Mouse (Mus musculus) brain, adult 2 months (tissue): ENCODE measurements at regions not wholly inside any gene's neighbourhood (a gene's known extent, or its start where the extent isn't known, plus 50 kb on each side); places are given as distances from the start of the nearest gene placed in this dataset.

Experiments
- DNase-seq: peaks from one replicate; pipeline ENCODE4 v3.0.0; 2011; ENCODE audit warnings: low read depth, low spot score

DNA sequence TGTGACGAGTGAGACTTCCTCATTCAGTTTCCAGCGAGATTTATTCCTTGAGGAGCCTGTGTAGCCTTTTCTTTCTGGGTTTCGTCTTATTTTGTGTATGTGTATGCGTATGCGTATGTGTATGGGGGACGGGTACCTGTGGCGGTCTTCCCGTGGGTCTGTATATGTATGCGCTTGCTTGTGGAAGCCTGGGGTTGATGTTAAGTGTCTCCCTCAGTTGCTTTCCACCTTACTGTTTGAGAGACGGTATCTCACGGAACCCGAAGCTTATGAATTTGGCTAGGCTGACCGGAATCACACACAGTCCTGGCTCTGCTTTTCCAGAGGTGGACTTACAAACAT, 87.1 kb downstream of the Ankrd50 start:
- DNase-seq = no peak

DNA sequence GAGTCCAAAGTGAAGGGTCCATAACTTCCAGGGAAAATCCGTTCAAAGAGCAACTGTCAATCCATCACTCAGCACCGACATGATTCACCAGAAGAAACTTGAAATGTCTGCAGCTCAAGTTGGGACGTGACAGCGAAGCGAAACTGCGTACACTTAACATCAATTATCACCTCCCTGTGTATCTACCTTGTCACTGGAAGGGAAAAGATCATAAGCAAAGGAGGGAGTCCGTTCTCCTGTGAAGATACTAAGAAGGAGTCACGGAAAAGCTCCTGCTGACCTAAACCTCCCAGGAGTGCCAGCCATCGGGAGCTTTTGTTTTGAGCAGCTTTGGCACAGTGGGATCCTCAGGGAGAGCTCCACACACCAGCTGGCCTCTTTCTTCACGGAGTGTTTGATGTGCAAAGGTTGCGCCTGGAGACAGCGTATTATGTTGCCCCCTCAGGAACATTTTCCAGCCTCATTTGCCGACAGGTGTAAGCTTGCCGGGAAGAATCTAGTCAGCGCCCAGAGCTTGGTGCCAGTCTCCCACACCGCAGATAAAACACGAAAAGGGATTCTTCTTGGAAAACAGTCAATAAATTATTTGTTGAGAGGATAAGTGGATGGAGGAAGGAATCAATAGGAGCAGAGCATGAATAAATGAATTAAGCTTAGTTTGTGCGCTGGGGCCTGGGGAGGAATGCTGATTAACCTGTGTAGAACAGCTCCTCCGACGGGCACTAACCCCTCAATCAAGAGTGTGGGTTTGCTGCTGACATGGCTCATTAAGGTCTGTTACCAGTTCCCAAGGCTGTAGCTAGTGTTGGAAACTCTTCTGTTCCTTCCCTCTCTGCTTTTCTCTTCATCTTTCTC, 87.7 kb downstream of the Ankrd50 start:
- peak; percentile 37 for DNase-seq

DNA sequence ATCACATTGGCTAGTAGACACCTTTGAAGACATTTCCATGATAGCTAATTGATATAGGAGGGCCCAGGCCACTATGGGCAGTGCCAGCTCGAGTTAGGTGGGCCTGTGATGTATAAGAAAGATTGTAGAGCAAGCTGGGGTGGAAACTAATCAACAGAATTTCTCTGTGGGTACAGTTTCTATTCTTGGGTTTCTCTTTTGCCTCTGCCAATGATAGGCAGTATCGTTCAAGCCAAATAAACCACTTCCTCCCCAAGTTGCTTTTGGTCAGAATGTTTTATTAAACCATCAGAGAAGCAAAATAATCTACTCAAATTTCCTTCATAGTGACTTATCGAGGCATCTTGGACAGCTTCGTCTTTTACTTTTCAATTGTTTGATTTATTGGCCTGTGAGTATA, 90.3 kb downstream of the Ankrd50 start:
- DNase-seq = no peak

DNA sequence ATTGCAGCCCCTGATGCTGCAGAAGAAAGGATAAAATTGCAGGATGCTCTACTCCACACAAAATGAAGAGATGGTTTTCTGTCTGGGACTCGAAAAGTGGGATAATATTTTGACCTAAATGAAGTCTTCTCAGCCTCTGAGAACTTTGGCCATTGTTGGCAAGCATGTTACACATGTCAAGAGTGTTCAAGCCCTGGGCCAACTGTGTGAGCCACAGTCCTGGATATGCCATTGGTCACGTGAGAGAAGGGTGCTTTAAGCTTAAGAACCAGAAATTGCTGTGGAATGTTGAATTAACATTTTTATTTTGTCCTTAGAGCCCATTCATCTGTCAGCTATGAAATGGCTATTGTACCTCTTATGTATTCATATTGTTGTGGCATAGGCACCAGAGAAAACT, 95.0 kb downstream of the Ankrd50 start:
- DNase-seq = no peak

DNA sequence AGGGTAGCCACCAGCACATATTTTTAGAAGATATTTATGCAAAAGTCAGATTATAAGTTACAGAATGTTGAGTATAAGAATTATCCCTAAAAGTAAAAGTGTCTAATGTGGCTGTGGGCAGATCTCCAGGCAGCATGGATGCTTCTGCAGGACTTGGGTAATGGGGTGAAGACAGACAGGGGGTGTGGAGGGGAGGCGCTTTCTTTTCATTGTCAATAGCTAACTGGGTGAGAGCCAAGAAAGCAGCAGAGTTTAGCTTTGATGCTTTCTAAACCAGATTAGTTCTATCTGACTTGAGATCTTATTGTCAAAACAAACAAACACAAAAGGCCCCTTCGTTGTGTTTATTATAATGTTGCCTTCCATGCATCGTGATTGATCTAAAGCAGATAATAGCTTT, 95.7 kb downstream of the Ankrd50 start:
- no peak for DNase-seq

DNA sequence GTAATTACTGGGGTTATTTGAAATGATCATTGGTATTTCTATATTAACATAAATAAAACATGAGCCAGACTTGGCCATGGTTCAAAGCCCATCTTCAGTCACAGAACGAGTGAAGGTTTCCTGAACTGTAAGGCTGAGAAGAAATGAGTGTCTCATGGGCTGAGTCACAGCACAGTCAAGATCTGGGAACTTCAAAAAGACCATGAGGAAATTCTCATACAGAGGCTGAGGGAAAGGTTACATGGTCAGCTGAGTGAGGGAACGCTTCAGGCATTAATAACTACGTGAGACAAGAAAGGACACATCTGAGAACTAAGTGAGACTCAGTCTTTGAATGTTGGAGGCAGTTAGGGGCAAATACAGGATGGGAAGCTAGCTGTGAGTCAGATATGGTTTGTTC, 101.9 kb downstream of the Ankrd50 start:
- DNase-seq = no peak

DNA sequence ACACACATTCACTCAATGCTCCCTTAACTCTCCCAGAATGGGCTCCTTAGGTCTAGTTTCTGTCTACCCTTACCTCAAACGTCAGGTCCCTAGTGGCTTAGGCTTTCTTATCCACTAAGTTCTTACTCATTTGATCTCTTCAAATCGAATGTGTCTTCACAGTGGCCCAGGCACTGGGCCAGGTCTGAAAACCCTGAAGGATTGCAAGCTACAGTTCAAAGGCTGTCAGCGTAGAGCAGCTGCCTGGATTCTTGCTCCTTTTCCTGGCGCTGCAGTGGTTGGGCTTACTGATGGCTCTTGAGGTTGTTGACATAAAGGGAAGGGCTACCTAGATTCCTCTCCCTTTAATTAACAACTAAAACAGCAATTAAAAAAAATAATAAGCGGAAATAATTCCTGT, 103.0 kb downstream of the Ankrd50 start:
- no peak for DNase-seq

DNA sequence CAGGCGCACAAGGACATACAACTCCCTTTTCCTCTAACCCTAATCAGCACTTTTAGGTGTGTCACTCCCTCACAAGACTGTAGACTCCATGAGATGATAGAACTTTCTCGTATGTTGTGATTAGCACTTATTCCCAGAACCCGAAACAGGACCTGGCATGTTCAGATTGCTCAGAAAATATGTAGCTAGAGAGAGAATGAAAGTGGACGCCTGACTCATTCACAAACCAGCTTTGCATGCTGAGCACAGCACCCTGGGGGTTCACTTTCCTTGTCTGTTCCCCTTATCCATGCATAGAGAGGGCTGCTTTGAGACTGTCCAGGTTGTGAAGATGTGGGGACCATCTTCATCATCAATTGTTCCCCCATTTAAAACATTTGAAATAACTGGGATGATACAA, 111.0 kb downstream of the Ankrd50 start:
- DNase-seq = no peak

DNA sequence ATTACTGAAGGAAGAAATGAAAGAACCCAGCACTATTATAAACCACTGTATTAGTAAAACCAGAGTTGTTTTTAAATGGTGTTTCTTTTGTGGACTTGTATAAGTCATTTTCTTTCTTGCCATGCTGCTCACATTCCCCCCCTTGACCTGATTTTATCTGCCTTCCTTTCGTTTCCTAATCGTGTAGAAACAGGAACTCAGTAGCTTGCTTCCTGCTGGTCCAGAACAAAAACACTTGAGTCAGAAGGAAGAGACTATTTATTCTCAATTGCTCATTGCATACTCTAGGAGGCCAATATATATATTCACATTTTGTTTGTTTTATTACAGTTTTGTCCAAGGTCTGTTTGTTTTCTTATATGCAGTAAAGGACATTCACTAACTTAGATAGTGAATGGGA, 112.9 kb downstream of the Ankrd50 start:
- DNase-seq = peak; percentile 19

DNA sequence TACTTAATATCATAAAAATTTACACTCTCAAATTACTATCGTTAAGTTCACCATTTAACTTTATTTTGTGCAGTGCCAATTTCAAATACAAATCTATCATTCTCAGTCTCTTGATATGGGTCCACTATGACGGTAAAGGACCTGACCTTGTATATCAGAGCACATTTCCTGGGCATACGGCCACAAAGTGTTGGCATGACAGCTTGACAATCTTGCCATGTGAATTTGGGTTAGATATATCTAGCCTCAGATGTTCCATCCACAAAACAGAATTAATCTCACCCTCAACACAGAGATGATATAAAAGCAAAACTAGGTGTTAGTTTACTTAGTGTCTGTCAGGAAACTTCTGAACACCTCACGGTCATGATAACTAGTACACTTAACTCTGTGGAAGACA, 120.8 kb downstream of the Ankrd50 start:
- DNase-seq = no peak

DNA sequence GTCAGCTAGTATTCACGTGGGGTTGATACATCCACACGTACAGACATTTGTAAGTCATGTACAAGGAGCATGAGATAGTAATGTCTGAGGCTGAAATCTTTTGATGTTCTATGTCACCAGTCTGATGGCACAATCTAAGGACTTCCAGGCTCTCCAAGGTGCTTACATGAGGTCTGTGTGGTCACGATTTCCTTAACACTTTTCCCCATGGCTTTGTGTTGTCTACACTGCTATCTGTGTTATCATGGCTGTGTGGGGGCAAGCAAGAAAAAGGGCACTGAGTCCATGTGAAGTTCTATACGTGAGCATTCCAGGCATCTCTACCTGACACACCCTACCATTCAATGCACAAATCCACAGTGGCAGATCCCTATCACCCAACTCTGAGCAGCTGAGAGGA, 123.2 kb downstream of the Ankrd50 start:
- no peak for DNase-seq

DNA sequence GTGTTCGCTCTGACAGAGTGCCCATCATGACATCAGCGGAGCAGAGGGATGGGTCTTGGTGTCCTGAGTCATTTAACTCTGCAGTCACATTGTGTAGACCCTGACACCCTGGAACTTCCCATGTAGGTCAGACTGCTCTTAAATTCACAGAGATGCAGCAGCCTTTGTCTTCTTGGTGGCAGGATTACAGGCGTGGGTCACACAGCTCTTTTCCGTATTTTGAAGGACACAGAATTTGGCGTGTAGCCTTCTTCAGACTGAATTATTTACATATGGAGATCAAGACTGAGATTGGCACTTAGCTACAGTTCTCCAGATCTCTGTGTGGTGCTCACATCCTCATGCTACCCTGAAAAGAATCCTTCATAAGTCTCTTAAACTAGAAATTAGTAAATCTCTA, 123.7 kb downstream of the Ankrd50 start:
- no peak for DNase-seq

DNA sequence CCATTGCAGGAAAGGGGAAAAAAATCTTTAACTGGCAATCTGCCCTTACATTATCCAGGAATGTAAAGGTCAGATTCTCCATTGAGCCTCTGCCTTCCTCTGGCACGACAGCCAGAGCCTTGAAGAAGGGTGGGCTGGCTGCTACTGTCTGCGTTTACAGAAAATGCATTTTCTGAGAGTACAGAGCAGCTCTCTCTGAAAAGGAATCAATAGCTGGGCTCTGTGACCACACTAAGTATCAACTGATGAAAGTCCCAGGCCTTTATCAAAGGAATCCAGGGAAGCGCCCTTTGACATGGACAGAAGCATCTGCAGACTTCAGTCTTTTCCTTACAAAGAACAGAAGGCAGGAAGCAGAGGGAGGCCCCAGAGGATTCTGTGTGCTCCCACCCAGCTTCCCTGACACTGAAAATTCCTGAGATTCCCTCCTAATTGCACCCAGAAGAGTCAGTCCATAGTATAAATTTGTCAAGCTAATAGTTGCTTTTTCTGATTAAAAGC, 124.2 kb downstream of the Ankrd50 start:
- no peak for DNase-seq

DNA sequence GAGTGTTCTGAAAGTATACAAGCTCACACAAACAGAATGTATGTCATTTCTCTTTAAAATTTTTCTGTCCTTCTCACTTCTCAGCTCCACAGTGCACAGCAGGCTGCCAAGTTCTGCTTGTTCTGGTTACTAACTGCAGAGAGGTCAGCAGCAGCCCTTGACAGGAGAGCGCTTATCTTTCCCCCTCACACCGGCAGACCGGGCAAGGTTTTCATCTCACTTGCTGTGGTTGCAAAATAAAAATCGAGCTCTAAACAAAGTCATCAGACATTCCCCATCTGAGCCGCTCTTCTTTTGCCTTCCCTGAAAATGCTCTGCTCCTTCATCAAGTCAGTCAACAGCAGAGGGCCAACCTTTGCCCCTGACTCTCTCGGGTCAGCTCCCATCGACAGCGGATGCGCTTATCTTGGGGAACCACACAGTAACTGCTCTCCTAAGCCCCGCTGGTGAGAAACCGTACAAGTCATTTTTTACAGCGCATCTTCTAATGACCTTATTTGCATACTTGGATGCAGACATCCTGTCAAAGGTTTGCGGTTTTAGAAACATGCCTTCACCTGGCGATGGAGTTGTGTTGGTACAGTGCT, 126.6 kb downstream of the Ankrd50 start:
- DNase-seq = peak; percentile 31

DNA sequence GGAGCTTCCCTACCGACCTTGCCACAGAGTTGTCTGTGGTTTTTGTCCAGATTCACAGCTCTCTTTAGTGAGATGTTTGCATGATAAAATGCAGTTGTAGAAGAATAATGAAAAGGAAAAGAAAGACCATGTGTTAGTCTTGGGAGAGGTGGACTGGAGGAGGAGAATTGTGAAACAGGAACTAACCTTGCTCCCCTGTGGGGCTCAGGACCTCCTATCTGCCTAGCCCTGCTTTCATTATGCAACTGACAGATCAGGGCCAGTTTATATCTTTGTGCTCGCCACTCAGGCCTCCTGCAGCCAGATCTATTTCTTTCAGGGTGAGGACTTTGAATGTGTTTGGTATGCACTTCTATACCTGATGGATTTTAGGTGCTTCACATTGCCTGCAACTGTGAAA, 140.4 kb downstream of the Ankrd50 start:
- no peak for DNase-seq

DNA sequence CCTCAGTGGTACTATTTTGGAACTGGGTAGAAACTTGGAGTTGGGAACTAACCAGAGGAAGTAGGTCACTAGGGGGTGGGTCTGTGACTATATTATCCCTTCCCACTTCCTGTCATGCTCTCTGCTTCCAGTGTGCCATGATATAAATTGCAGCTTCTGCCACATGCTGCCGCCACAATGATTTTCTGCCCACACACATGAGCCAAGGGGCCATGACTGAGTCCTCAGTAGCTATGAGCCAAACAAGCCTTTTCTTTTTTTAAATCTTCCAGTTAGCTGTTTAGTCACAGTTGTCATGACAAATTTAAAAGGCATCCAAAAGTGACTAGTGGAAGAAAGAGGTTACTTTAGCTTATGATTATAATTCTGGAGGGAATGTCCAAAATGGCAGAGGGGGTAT, 143.0 kb downstream of the Ankrd50 start:
- DNase-seq = peak; percentile 52

DNA sequence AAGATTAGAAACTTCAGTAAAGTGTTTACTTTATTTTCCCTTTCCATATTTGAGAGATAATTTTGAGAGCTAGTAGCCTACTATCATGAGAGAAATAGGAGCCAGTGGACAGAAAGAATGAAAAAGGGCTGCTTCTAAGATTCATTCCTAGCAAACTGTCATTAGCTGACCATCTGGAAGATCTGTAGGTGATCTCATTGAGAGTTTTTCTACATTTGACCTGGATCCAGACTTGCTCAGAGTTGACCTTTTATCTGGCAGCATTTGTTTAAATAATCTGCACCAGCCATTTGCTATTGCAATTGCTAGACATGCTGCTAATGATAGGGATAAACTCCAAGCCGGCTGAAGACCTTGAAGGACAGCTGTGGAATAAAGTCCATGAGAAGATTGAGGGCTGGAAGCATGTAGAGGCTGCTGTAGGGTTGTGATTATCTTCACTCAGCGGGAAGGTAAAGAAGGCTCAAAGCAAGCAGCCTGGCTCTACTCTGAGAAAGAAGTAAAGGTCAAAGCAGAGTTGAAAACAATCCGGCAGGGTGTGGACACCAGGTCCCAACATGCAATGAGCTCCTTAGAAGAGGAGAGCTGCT, 151.2 kb downstream of the Ankrd50 start:
- DNase-seq = peak; percentile 76

DNA sequence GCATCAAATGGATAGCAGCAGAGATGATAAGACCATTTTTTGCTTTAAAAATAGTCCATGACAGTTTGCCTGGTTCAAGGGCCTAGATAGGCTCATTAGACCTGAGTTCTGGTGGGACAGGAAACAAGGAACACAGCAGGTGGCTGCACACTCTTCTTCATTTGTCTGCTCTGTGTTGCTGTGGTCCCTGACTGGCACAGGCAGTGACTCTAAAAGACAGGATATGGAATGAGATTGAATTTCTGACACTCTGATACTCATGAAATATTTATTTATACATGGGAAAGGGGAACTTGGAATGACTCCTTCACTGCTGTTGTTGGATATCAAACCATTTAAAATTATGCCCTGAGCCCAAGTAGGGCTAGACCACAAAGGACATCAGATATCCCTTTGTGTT, 153.5 kb downstream of the Ankrd50 start:
- no peak for DNase-seq

DNA sequence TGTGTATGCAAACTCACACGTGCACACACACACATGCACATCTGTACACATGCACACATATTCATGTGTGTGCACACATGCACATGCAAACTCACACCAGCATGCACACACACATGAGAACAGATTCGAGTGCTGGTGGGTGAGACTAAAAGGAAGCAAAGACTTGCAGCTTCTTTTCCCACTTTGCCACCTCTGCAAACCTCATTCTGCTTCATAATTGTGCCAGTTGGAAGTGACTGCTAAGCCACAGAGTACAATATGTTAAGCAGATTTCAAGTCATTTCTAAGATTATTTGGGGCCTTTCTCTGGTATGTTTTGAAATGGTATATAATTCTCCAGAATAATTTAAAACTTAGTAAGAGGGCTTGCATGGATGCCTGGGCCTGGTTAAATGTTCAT, 157.4 kb downstream of the Ankrd50 start:
- DNase-seq = peak; percentile 61

DNA sequence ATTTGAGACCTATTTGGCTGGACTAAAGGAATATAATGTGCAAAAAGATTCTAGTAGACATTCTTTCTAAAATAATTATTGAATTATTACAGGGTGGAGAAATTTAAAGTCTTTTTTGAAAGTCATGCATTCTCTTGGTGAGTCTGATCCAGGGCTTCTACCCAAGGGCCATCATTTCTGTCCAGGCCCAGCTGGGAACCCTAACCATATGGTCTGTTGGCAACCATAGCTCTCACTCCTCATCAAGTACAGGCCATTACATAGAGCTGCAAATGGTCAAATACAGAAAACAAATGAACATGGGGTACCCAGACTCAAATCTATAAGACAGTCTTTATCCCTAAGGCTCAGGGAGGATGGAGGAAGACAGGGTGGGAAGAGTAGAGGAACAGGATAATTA, 158.4 kb downstream of the Ankrd50 start:
- DNase-seq = peak; percentile 78

DNA sequence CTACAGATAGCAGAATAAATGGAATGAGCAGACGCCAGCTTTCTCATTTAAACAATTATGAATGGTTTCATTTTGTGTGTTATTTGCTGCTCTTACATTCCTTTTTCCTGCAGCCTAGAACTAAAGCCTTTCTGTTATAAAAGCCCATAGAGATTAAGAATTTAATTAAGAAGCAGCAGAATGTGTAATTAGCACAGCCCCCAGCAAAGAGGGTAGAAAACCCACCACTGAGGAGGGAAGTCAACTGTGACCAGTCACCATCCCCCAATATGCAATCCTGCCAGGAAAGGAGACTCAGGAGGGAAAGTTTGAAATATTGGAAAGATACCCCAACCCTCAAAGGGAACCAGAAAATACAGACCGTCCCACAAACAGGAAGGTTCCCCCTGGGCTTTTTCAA, 160.0 kb downstream of the Ankrd50 start:
- no peak for DNase-seq

DNA sequence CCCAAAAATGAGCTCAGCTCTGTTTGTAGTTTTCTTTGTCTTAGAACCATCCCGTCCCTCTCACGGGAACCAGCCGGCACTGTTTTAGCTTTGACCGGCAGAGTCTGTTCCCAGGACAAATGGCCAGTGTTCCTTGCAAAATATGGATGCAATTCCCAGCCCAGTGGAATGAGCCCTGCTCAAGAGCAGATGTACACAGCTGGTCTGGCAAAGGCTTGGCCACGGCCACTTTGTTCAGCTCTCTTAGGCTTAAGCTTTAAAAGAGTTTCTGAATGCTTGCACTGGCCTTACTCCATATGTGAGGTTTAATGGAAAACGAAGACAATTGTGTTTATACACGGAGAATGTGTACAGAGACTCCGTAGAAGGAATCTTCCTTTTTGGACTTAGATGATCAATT, 162.2 kb downstream of the Ankrd50 start:
- DNase-seq = no peak

DNA sequence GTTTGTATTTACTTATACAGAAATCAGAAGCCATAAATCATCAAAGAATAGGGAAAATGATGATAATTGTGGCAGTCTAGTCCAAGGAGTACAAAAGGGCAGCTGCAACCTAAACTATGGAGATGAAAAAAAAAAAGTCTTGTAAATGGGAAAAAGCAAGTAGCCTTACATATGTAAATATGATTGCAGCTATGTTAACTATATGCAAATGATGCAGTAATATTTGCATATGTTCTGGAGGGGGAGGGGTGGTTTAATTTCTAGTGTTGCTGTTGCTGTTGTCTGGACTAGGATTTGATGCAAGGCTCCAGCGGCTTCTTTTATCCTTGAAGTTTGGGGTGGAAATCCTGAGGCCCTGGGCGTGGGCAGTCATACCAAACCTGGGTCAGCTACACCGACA, 163.0 kb downstream of the Ankrd50 start:
- DNase-seq = no peak
